Mouse (Mus musculus) lung, adult 2 months (tissue): ENCODE results near the gene Drc1.

Experiments used
- CTCF ChIP-seq: fragments of 200-500 bp; IDR thresholded peaks from 2 replicates; pipeline ENCODE4 v1.5.1; 2011; ENCODE audit warnings: mild to moderate bottlenecking, low read length, control low read depth; ENCODE audit not compliant: insufficient read depth
- POLR2A ChIP-seq: fragments of 200-500 bp; IDR thresholded peaks from 2 replicates; pipeline ENCODE4 v1.6.1; 2011; ENCODE audit warnings: low read depth, mild to moderate bottlenecking, control low read depth, low read length, borderline replicate concordance; ENCODE audit errors: extremely low read depth

DNA sequence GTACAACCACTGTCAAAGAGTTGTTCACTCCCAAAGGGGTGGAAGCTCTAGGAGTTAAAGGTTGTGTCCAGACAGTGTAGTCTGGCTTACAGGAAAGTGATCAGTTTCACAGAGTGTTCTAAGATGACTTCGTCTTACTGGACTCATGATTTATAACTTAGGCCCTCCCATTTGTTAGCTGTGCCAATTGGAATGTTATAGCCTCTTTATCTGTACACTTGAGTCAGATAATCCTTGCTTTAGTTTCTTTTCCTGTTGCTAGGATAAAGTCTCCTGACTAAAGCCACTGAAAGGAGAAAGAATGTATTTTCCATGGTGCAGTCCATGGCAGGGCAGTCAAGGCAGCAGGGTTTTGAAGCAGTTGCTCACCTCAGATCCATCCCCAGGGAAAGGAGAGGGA is 38.8 kb upstream of the Drc1 start:
- TF ChIP-seq CTCF (no peak), POLR2A (no peak)
